In the genomic region with DNA sequence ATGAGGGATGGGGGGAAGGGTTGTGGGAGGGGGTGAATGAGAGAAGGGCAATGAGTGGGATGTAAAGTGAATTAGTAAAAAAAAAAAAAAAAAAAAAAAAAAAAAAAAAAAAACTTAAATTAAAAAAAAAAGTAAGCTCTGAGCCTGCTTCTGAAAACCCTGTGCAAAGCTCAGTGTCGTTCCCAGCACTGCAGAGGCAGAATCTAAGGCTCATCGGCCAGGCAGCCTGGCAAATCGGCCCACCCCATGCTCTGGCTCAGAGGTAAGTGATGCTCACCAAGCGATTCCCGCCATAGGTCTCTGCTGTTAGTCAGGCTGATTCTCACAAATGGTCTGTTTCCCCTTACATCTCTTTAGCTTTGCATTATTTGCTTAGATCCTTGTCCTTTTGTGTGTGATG, we compare ENCODE assay signal across 24 mouse cellular contexts.
"Had no signal": no experiment of that assay in that cellular context is flagged by ENCODE, and none has a peak within 500 bp of the region (broad histone marks: within the 10 kb centered on the region; RNA-seq: fewer than 3 reads in every experiment).

No protein-coding gene starts in this region.

- H3K27ac ChIP-seq: heart, embryonic 10.5 days; hindbrain, embryonic 10.5 days; hindbrain, embryonic 12.5 days; hindbrain, embryonic 14.5 days; intestine, embryonic 15.5 days; layer of hippocampus, adult 2 months; left cerebral cortex, adult 2 months; limb, embryonic 10.5 days; limb, embryonic 12.5 days had no signal

- H3K9me3 ChIP-seq: heart, embryonic 10.5 days; heart, embryonic 12.5 days; hindbrain, embryonic 10.5 days; hindbrain, embryonic 12.5 days; intestine, embryonic 15.5 days; limb, embryonic 10.5 days had no signal

- DNase-seq: gastrocnemius, postnatal 14 days; gastrocnemius, postnatal 36 days; heart, adult 11 months; heart, postnatal 4 days; kidney, adult 18-20 months; kidney, adult 8-10 months; kidney, postnatal 10 days; kidney, postnatal 25 days; kidney, postnatal 4 days; liver had no signal

- H3K4me1 ChIP-seq: heart, embryonic 12.5 days; limb, embryonic 12.5 days had no signal

- H3K9ac ChIP-seq: heart, embryonic 12.5 days; hindbrain, embryonic 12.5 days; hindbrain, embryonic 14.5 days; intestine, embryonic 15.5 days; limb, embryonic 12.5 days had no signal

- H3K36me3 ChIP-seq: intestine, embryonic 15.5 days had no signal

- ATAC-seq: hindbrain, embryonic 16.5 days; inflammation-experienced regulatory T-cells, adult 6 months; intestine, embryonic 15.5 days; intestine, postnatal 0 days had no signal

- H3K4me3 ChIP-seq: heart, embryonic 10.5 days; heart, embryonic 12.5 days; hindbrain, embryonic 10.5 days; hindbrain, embryonic 12.5 days; intestine, embryonic 15.5 days; layer of hippocampus, adult 2 months; left cerebral cortex, adult 2 months; limb, embryonic 10.5 days; limb, embryonic 12.5 days had no signal

- H3K4me2 ChIP-seq: heart, embryonic 12.5 days; hindbrain, embryonic 12.5 days; hindbrain, embryonic 14.5 days; intestine, embryonic 15.5 days; limb, embryonic 12.5 days; liver, embryonic 11.5 days had no signal

- H3K27me3 ChIP-seq: heart, embryonic 12.5 days; hindbrain, embryonic 12.5 days; intestine, embryonic 15.5 days; limb, embryonic 12.5 days had no signal
